Mouse (Mus musculus) naive thymus-derived CD4-positive, alpha-beta T cell, adult 2 months (primary cell): Measurements from ENCODE around the gene Phykpl.

Source experiments
- DNase-seq: peaks from one replicate; pipeline ENCODE4 v3.0.0-alpha.2; 2011; ENCODE audit warnings: low read depth

Phykpl gene

DNA sequence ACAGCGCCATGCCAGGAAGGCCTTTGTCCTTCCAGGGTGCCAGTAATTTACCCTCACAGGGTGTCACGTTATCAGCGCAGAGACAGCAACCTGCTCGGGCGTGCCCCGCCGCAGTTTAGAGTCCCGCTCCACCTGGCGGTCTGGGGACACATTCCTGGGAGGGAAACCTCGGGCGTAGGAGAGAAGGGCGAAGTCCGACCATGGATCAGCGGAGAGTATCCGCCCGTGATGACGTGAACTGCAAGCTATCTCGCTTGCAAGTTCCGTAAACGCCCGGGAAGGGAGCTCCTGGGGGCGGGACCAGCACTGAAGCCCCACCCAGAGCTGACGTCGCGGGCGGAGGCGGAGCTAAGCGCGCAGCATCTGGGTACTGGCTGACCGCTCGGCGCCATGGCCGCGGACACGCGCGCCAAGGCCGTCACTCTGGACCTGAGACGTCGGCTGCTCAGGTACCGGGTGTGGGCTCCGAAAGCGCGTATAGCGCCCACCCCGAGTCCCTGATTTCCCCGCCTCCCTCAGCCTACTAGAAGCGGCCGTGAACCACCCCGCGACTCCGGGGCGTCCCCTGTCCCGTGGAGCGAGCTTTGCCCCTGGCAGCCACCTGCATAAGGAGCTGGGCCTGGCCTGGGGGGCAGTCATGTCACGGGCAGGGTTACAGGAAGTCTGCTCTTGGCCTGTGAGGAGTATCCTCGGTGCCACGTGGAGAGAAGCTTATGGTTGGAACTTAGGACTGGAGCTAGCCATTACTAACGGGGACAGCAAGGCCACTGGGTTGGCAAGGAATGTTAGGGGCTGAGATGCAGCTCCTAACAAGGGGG is at the start of gene Phykpl:
Gene Phykpl (plus strand): TSS at position 327 of the 818 bp plus-strand sequence.
- peak; percentile 96 for DNase-seq

GRCm38 (mm10) chr11:51538388-51538787 is 46.2 kb upstream of the Phykpl start:
- DNase-seq = no peak

GRCm38 (mm10) chr11:51538919-51539758 is 45.4 kb upstream of the Phykpl start:
- peak; percentile 19 for DNase-seq

DNA sequence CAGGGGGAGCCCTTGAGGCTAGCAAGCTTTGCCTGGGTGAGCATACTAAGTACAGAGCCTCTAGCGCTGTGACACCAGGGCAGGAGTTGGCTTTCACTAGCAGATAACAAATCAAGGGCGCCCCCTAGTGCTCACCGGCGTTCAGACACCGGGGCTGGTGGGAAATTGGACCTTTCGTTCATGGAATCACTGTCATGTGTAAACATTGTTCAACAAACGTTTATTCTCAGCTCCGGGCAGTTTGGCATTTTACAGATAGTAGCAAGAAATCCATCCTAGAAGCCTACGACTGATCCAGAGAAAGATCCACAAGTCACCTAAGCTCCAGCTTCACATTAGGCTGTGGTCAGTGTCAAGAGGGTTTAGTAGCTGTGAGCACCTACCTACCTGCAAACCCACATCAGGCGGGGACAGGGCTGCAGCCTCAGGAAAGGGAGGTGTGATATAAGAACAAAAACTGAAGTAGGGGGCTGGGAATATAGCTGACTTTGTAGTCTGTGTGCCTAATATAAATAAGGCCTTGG is 44.7 kb upstream of the Phykpl start:
- DNase-seq = peak; percentile 97

- no peak for DNase-seq
Observed at GRCm38 (mm10) chr11:51542424-51542823, 42.1 kb upstream of the Phykpl start.

GRCm38 (mm10) chr11:51543487-51544050 is 41.0 kb upstream of the Phykpl start:
- DNase-seq = no peak

DNA sequence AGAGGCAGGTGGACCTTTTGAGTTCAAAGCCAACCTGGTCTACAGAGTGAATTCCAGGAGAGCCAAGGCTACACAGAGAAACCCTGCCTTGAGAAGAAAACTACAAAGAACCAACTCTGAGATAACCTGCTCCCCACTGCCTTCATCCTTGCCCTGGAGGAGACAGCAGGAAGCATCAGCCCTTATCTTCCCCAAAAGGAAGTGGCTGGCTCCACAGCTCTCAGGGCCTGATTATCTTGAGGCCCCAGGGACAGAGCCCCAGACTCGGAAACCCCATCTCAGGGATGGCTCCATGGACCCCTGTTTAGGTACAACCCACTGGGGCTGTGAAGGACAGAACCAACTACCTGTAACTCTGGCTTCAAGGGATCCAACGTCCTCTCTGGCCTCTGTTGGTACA is 40.1 kb upstream of the Phykpl start:
- DNase-seq = no peak

- DNase-seq = no peak
Observed at GRCm38 (mm10) chr11:51545811-51546210, 38.7 kb upstream of the Phykpl start.

- no peak for DNase-seq
Observed at GRCm38 (mm10) chr11:51551253-51551652, 33.3 kb upstream of the Phykpl start.

GRCm38 (mm10) chr11:51552091-51552490 is 32.5 kb upstream of the Phykpl start:
- no peak for DNase-seq

GRCm38 (mm10) chr11:51554590-51554989 is 30.0 kb upstream of the Phykpl start:
- DNase-seq = no peak

- no peak for DNase-seq
Observed at GRCm38 (mm10) chr11:51555066-51555465, 29.5 kb upstream of the Phykpl start.

DNA sequence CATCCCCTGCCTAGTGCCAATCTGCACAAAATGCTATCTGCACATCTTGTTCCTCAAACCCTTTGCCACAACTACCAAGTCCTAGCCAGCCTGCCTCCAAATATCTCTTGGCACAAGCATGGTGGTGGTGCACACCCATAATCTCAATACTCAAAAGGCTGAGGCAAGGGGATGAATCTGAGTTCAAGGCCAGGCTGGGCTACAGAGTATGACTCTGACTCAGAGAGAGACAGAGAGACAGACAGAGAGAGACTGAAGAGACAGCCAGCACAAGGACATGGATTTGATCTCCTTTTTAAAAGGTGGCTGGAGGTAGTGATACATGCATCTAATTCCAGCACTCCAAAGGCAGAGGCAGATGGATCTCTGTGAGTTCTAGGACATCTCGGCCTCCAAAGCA is 21.3 kb upstream of the Phykpl start:
- DNase-seq = no peak

- DNase-seq = no peak
Observed at GRCm38 (mm10) chr11:51565062-51565461, 19.5 kb upstream of the Phykpl start.

- peak; percentile 33 for DNase-seq
Observed at GRCm38 (mm10) chr11:51565951-51566350, 18.6 kb upstream of the Phykpl start.

- no peak for DNase-seq
Observed at GRCm38 (mm10) chr11:51568801-51569200, 15.8 kb upstream of the Phykpl start.

- DNase-seq = no peak
Observed at GRCm38 (mm10) chr11:51576454-51576853, 8.1 kb upstream of the Phykpl start.

DNA sequence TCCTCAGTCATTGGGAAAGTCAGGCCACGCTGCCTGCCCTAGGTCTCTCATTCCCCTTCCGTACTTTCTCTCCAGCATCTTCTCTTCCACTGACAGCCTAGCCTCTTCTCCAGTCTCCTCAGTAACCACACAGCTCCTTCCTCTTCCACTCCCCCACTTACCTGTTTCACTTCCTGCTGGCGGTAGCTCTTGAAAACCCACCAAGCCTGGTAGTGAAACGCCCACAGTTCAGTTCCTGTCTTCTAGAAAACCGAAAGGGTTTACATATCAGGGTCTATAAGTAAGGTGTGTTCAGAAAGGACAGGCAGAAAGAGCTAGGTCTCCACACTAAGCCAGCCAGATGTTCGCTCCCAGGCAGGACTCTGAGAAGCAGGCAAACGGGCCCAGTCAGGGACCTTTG is 7.0 kb upstream of the Phykpl start:
- DNase-seq = peak; percentile 73

DNA sequence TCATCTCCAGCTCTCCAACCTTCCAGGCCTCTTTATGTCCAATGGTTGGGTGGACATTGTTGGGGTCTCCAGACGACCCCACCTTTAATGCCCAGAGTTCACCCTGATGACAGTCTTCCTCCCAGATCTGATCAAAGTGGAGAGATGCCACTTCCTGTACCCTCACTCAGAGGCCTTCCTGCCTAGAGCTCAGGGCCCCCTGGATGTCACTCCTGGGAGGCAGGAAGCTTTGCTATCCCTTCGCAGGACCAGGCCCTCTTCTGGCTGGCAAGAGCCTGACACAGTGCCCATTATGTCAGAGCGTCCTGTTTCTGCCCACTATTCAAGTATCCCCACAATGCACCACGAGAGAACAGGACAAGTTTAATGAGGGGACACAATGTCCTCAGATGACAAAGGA is 5.5 kb upstream of the Phykpl start:
- DNase-seq = peak; percentile 42

GRCm38 (mm10) chr11:51582713-51583112 is 1.8 kb upstream of the Phykpl start:
- DNase-seq = peak; percentile 74

- DNase-seq = no peak
Observed at GRCm38 (mm10) chr11:51584057-51584430, 513 bp upstream of the Phykpl start.

DNA sequence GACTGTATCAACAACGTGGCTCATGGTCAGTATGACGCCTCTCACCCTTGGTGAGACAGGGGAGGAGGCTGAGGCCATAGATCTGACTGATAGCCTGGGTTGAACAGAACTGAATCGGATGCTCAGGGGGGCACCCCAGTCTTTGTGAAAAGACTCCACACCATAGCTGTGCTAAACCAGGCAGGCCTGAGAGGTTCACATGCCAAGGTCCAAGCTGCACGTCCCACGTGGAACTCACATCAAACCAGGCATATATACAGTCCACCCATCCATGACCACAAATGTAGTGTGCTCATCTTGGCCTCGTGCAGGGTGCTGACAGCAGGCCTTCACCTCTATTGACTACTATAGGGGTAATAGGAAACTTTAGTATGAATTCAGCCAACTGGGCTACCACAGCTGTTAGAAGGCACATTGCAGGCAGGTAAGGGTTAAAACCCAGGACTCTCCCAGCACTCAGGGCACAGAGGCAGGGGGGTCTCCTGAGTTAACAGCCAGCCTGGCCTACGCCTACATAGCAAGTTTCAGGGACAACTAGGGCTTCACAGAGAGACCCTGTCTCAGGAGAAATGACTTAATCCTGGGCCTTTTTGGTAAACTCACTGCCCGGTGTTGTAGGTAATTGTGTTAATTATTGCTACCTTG is 1.2 kb downstream of the Phykpl start:
- DNase-seq = peak; percentile 34
